Mouse (Mus musculus) kidney, embryonic 14.5 days (tissue): ENCODE measurements at regions not wholly inside any gene's neighbourhood (a gene's known extent, or its start where the extent isn't known, plus 50 kb on each side); places are given as distances from the start of the nearest gene placed in this dataset.

Source experiments
- ATAC-seq: fragments of 200-750 bp; cut with Nextera tagmentation; 2 replicates; pipeline ENCODE4 v1.8.0; 2017; ENCODE audit warnings: moderate number of reproducible peaks, mild to moderate bottlenecking, moderate TSS enrichment, moderate library complexity; ENCODE audit not compliant: low FRiP score, low TSS enrichment
- H3K27ac ChIP-seq: fragments of 300-500 bp; sonication (generic); 2 replicates; pipeline ENCODE4 v1.5.1; 2014; ENCODE audit warnings: low read depth, mild to moderate bottlenecking, low read length, moderate library complexity, mixed read lengths
- H3K27me3 ChIP-seq: fragments of 300-500 bp; sonication (generic); 2 replicates; pipeline ENCODE4 v1.6.1; 2014; ENCODE audit warnings: mild to moderate bottlenecking, low read length; ENCODE audit not compliant: control insufficient read depth, insufficient read depth
- H3K36me3 ChIP-seq: fragments of 300-500 bp; sonication (generic); 2 replicates; pipeline ENCODE4 v1.6.1; 2014; ENCODE audit warnings: low read length, mixed read lengths; ENCODE audit not compliant: control insufficient read depth, insufficient read depth
- H3K4me1 ChIP-seq: fragments of 300-500 bp; sonication (generic); 2 replicates; pipeline ENCODE4 v1.6.1; 2014; ENCODE audit warnings: low read length, mixed read lengths; ENCODE audit not compliant: control insufficient read depth, insufficient read depth
- H3K4me2 ChIP-seq: fragments of 300-500 bp; sonication (generic); replicated peaks from 2 replicates; pipeline ENCODE4 v1.6.1; 2014; ENCODE audit warnings: low read depth, mild to moderate bottlenecking, low read length
- H3K4me3 ChIP-seq: fragments of 300-500 bp; sonication (generic); 2 replicates; pipeline ENCODE4 v1.5.1; 2014; ENCODE audit warnings: mild to moderate bottlenecking, low read length
- H3K9ac ChIP-seq: fragments of 300-500 bp; sonication (generic); 2 replicates; pipeline ENCODE4 v1.6.1; 2014; ENCODE audit warnings: low read depth, mild to moderate bottlenecking, low read length, moderate library complexity
- H3K9me3 ChIP-seq: fragments of 300-500 bp; sonication (generic); 2 replicates; pipeline ENCODE4 v1.6.1; 2016; ENCODE audit warnings: low read length; ENCODE audit not compliant: control insufficient read depth
- WGBS: fragments of 180-500 bp; shearing (Covaris S2); extraction: QIAGEN DNeasy Blood & Tissue Kit; methylation state at CpG from one replicate; pipeline ENCODE4 v1.1.7; 2014; 5-methylcytosine and 5-hydroxymethylcytosine counted together

GRCm38 (mm10) chr2:50742421-50742820 is 406.5 kb downstream of the Rnd3 start:
- Histone ChIP-seq H3K4me1 (peaks cover 4% of the 10 kb centered on the region; the same call in 1 of the 2 replicates), H3K4me3 (no peak overlapping the region), H3K4me2 (no peak overlapping the region), H3K9me3 (no peaks in the 10 kb centered on the region), H3K9ac (no peak overlapping the region), H3K27ac (no peak overlapping the region), H3K36me3 (no peaks in the 10 kb centered on the region), H3K27me3 (no peaks in the 10 kb centered on the region)
- no peak for ATAC-seq
- 50% methylated on average over 2 of the region's 2 CpGs for WGBS

- Histone ChIP-seq H3K36me3 (no peaks in the 10 kb centered on the region), H3K9me3 (no peaks in the 10 kb centered on the region), H3K9ac (no peak overlapping the region), H3K4me1 (peaks cover 4% of the 10 kb centered on the region; the same call in 1 of the 2 replicates), H3K27me3 (no peaks in the 10 kb centered on the region), H3K4me3 (no peak overlapping the region), H3K27ac (no peak overlapping the region), H3K4me2 (no peak overlapping the region)
- WGBS: 79% methylated on average over 2 of the region's 2 CpGs
- ATAC-seq: no peak
These were observed 407.6 kb downstream of the Rnd3 start for GRCm38 (mm10) chr2:50741337-50741736.

- H3K9me3 ChIP-seq: no peaks in the 10 kb centered on the region
- no peak for ATAC-seq
- H3K36me3 ChIP-seq: no peaks in the 10 kb centered on the region
- 76% methylated on average over 8 of the region's 8 CpGs for WGBS
- no peak overlapping the region for H3K27ac ChIP-seq
- H3K4me1 ChIP-seq: peaks cover 4% of the 10 kb centered on the region; the same call in 1 of the 2 replicates
- no peak overlapping the region for H3K4me2 ChIP-seq
- no peak overlapping the region for H3K9ac ChIP-seq
- H3K4me3 ChIP-seq: no peak overlapping the region
- no peaks in the 10 kb centered on the region for H3K27me3 ChIP-seq
These were observed 409.3 kb downstream of the Rnd3 start for GRCm38 (mm10) chr2:50739599-50739979.

GRCm38 (mm10) chr2:50738936-50739598 is 409.8 kb downstream of the Rnd3 start:
- Histone ChIP-seq H3K9ac (no peak overlapping the region), H3K27ac (no peak overlapping the region), H3K36me3 (no peaks in the 10 kb centered on the region), H3K4me3 (no peak overlapping the region), H3K4me1 (peaks cover 4% of the 10 kb centered on the region; the same call in 1 of the 2 replicates), H3K9me3 (no peaks in the 10 kb centered on the region), H3K4me2 (no peak overlapping the region), H3K27me3 (no peaks in the 10 kb centered on the region)
- WGBS: 41% methylated on average over 8 of the region's 8 CpGs
- no peak for ATAC-seq

GRCm38 (mm10) chr2:50737706-50738105 is 411.2 kb downstream of the Rnd3 start:
- ATAC-seq: peak; percentile 55; the same call in 1 of the 2 replicates
- Histone ChIP-seq H3K27ac (no peak overlapping the region), H3K27me3 (no peaks in the 10 kb centered on the region), H3K9ac (no peak overlapping the region), H3K4me1 (peaks cover 4% of the 10 kb centered on the region; the same call in 1 of the 2 replicates), H3K36me3 (no peaks in the 10 kb centered on the region), H3K4me3 (no peak overlapping the region), H3K4me2 (no peak overlapping the region), H3K9me3 (no peaks in the 10 kb centered on the region)
- 35% methylated on average over 9 of the region's 9 CpGs for WGBS

- H3K9ac ChIP-seq: no peak overlapping the region
- WGBS: 86% methylated on average over 11 of the region's 11 CpGs
- no peak overlapping the region for H3K27ac ChIP-seq
- no peaks in the 10 kb centered on the region for H3K36me3 ChIP-seq
- no peaks in the 10 kb centered on the region for H3K9me3 ChIP-seq
- no peak for ATAC-seq
- H3K4me2 ChIP-seq: no peak overlapping the region
- H3K4me1 ChIP-seq: peaks cover 4% of the 10 kb centered on the region; the same call in 1 of the 2 replicates
- no peaks in the 10 kb centered on the region for H3K27me3 ChIP-seq
- H3K4me3 ChIP-seq: no peak overlapping the region
These were observed 413.9 kb downstream of the Rnd3 start for GRCm38 (mm10) chr2:50735029-50735428.

GRCm38 (mm10) chr2:50706652-50707051 is 410.1 kb upstream of the Mmadhc start:
- Histone ChIP-seq H3K27ac (no peak overlapping the region), H3K36me3 (no peaks in the 10 kb centered on the region), H3K4me1 (no peaks in the 10 kb centered on the region), H3K9ac (no peak overlapping the region), H3K27me3 (no peaks in the 10 kb centered on the region), H3K9me3 (no peaks in the 10 kb centered on the region), H3K4me2 (no peak overlapping the region), H3K4me3 (no peak overlapping the region)
- no peak for ATAC-seq
- WGBS: 46% methylated on average over 3 of the region's 3 CpGs

GRCm38 (mm10) chr2:50704297-50704696 is 407.7 kb upstream of the Mmadhc start:
- H3K4me3 ChIP-seq: no peak overlapping the region
- no peak for ATAC-seq
- no peaks in the 10 kb centered on the region for H3K36me3 ChIP-seq
- H3K4me1 ChIP-seq: no peaks in the 10 kb centered on the region
- no peaks in the 10 kb centered on the region for H3K9me3 ChIP-seq
- 16% methylated on average over 3 of the region's 3 CpGs for WGBS
- no peaks in the 10 kb centered on the region for H3K27me3 ChIP-seq
- no peak overlapping the region for H3K4me2 ChIP-seq
- H3K27ac ChIP-seq: no peak overlapping the region
- H3K9ac ChIP-seq: no peak overlapping the region

GRCm38 (mm10) chr2:50702584-50703450 is 406.2 kb upstream of the Mmadhc start:
- no peaks in the 10 kb centered on the region for H3K9me3 ChIP-seq
- no peaks in the 10 kb centered on the region for H3K27me3 ChIP-seq
- no peak overlapping the region for H3K27ac ChIP-seq
- no peak overlapping the region for H3K4me2 ChIP-seq
- H3K4me3 ChIP-seq: no peak overlapping the region
- H3K9ac ChIP-seq: no peak overlapping the region
- ATAC-seq: no peak
- no peaks in the 10 kb centered on the region for H3K36me3 ChIP-seq
- H3K4me1 ChIP-seq: no peaks in the 10 kb centered on the region
- WGBS: 71% methylated on average over 15 of the region's 15 CpGs
